Mouse (Mus musculus) left cerebral cortex, postnatal 14 days (tissue): ENCODE results near the gene Btbd18. TPM values are rescaled to one million over a fixed set of nuclear protein-coding genes. Genes with fewer than 3 reads are reported as not detected.

Source experiments
- total RNA-seq, 2 experiments: library from RNA; stranded (reverse); gene quantifications; 2 replicates each; pipeline ENCODE4 v1.2.3; 2021

The Btbd18 gene
- total RNA-seq, 2 experiments from 2014 or later = not detected

Other genes with a start within 250 kb of the Btbd18 start
- gene Calcrl, start 233.7 kb upstream of the Btbd18 start, total RNA-seq = 1 to 10 TPM; 7.9 to 9.1 TPM
- 1 to 10 TPM; 6.5 to 7.2 TPM for gene Tfpi, start 182.3 kb upstream of the Btbd18 start, total RNA-seq
- gene Ctnnd1, start 8.3 kb upstream of the Btbd18 start, total RNA-seq = 10 to 100 TPM; 65.6 to 76.0 TPM
- 10 to 100 TPM; 47.2 to 54.1 TPM for gene Selenoh, start 11.7 kb downstream of the Btbd18 start, total RNA-seq
- gene Gm28635, start 19.0 kb downstream of the Btbd18 start, total RNA-seq = 1 to 10 TPM; 1.8 to 3.5 TPM
- 10 to 100 TPM; 30.3 to 32.3 TPM for gene Med19, start 19.3 kb downstream of the Btbd18 start, total RNA-seq
- gene Tmx2, start 20.1 kb downstream of the Btbd18 start, total RNA-seq = 100 to 1,000 TPM; 209 to 211 TPM
- 10 to 100 TPM; 41.6 to 42.9 TPM for gene Zdhhc5, start 56.1 kb downstream of the Btbd18 start, total RNA-seq
- gene Clp1, start 68.3 kb downstream of the Btbd18 start, total RNA-seq = 1 to 10 TPM; 7.5 to 8.3 TPM
- gene Ypel4, start 75.0 kb downstream of the Btbd18 start, total RNA-seq = 10 to 100 TPM; 40.1 to 41.0 TPM
- 1 to 10 TPM; 1.6 to 2.0 TPM for gene Gm19426, start 84.6 kb downstream of the Btbd18 start, total RNA-seq
- 1 to 10 TPM; 5.9 to 6.8 TPM for gene Serping1, start 116.4 kb downstream of the Btbd18 start, total RNA-seq
- gene Ube2l6, start 139.7 kb downstream of the Btbd18 start, total RNA-seq = 1 to 10 TPM; 5.1 to 6.0 TPM
- gene Smtnl1, start 163.6 kb downstream of the Btbd18 start, total RNA-seq = not detected
- gene Timm10, start 167.9 kb downstream of the Btbd18 start, total RNA-seq = 10 to 100 TPM; 59.7 to 63.5 TPM
- gene Slc43a1, start 179.8 kb downstream of the Btbd18 start, total RNA-seq = under 1 TPM; 0.15 to 0.24 TPM
- gene Rtn4rl2, start 227.6 kb downstream of the Btbd18 start, total RNA-seq = 10 to 100 TPM; 92.2 to 95.0 TPM